Mouse (Mus musculus): Measurements from ENCODE around the gene Dhrs1.
A peak's percentile ranks its signal among the peaks of the same experiment; 100 is the strongest.

Gene Dhrs1

DNA sequence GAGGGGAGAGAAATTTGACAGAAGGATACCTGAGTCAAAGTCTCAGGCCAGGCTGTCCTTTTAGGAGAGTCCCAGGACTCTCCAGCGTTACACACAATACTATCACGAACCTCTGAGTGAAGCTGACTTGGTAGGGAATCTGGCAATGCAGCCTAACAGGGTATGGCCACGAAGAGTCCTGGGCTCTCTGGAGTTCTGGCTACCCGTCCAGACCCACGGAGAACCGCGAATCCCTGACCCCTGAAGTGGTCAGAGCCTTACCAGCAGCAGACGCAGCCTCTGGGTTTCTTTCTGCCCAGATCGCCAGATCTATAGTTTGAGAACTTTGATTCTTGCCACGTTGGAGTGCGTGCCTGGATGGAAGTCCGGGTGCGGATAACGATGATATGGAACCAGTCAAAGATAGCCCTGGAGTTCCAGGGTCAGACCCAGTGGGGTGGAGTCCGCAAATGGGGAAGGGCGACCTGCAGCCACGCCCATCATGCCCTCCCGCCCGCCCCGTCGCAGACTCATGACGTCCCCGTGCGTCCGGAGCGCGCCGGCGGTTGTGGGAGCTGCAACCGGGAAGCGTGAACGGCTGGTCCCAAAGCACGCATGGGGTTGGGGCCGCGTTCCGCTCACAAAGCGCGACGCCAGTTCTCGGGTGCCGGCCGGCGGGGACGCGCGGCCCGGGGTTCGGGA lies at the start of gene Dhrs1, which contains the start of gene Nop9:
Gene Dhrs1, minus strand, starts transcription at position 511 of the 681 bp plus-strand sequence.
Gene Nop9, plus strand, starts transcription at position 514 of the 681 bp plus-strand sequence.
- peak; percentile 89 to 90 for DNase-seq

DNA sequence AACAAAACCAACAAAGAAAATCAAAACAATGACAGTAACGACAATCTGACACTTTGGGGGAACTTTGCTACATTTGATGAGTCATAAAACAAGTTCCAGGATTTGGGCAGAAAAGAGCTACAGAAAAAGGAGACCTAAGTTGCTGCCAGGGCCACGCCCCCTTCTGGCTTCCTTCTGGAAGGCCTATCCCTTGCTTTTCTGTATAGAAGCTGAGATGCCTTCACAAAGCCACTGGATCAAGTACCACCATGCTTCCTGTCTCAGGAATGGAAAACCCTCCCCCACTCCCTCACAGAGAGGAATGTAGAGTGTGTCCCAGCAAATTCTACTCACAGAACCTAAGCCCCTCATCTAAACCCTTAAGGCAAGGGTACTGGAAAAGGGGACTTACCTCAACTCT lies 48.5 kb upstream of the Dhrs1 start:
- no peak for DNase-seq

DNA sequence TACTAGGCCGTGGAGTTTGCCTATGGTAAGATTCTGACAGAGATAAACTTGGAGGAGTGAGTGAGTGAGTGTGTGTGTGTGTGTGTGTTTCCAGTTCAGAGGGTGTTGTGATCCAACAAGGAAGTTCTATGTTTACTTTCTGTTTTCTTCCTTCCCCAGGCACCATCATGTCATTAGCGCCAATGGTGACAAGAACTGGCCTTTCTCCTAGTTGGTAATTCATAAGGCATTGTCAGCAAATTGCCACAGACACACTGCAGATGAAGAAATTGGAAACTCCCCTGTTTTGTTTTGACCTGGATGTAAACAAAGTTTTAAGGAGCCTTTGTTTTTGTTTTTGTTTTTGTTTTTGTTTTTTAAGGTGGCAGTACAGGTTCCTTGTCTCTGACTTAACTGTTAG lies 48.0 kb upstream of the Dhrs1 start:
- no peak for DNase-seq

DNA sequence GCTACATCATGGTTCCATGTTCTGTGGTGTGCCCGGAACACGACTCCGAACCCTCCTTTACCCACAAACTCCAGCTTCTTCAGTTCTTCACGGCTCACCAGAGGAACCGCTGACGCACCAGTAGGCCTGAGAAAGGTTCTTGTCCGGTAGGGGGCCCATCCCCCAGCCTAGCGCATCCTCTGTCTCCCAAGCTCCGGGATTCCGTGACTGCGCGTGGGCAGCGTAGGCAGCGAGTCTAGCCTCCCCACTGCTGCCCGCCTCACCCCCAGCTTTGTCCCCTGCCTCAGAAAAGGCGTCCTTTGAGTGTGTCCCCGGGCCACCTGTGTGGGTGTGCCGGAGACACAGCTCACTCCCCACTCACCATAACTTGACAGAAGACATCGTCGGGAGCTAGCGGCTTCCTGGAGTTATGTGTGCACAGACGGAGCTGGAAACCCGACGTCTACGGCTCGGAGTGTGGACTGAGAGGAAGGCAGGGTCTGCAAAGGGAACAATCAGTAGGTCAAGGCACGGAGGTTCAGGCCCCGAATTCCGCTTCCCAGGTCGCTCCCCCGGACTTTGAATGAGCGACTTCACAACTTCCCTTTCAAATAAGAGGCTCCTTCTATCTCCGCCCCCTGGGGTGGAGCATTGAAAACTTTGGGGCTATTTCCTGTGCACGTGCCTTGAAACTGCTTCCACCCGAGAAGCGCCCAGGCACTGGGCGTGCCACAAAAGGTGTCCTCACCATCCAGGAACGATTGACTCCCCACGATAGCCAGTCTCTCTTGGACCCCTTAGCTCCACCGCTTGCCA lies 43.0 kb upstream of the Dhrs1 start, which contains the start of gene Ripk3:
Gene Ripk3, minus strand, starts transcription at position 610 of the 795 bp plus-strand sequence.
- DNase-seq = peak; percentile 78 to 85

DNA sequence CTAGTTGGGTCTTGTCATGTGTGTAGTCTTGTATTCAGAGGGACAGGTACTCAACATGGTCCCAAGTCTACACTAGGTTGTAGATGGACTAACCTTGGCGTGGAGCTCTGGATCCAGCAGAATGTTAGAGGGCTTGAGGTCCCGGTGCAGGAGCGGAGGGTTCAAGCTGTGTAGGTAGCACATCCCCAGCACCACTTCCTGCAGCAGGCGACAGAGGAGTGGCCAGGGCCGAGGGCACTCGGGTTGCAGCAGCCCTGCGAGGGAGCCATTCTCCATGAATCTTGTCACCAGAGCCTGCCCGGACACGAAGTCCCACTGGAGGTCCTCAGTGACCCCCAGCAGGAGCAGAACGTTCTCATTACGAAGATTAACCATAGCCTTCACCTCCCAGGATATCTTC lies 42.2 kb upstream of the Dhrs1 start:
- no peak for DNase-seq

DNA sequence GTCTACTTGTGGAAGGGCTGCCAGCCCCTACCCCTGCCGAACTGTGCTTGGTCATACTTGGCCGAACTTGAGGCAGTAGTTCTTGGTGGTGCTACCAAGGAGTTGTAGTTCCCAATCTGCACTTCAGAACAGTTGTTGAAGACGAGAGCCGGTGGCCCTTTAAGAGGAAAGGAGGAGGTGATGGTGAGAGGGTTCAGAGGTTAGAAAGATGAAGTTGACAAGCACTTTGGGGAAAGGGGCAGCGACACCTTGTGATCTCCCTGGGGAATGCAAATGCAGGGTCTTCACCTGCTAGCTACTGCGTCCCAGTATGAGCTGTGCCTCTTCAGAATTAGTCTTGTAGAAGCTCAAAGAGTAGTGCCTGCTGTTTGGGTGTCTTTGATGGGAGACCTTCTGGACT lies 39.7 kb upstream of the Dhrs1 start:
- DNase-seq = no peak

DNA sequence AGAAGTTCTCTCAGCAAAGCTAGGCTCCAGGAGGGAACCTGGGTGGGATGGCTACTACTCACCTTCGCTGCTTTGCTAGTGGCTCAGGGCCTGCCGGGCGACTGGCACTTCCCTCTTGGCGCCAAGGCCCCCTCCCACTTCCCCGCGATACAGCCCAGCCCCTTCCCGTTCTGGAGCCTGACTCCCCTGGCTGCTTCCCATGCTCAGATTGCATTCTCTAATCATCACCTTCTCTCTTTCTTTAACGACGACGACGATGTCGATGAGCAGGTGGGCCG lies 38.4 kb upstream of the Dhrs1 start, which contains the start of gene Adcy4:
Gene Adcy4, minus strand, starts transcription at position 138 of the 278 bp plus-strand sequence.
- no peak for DNase-seq

DNA sequence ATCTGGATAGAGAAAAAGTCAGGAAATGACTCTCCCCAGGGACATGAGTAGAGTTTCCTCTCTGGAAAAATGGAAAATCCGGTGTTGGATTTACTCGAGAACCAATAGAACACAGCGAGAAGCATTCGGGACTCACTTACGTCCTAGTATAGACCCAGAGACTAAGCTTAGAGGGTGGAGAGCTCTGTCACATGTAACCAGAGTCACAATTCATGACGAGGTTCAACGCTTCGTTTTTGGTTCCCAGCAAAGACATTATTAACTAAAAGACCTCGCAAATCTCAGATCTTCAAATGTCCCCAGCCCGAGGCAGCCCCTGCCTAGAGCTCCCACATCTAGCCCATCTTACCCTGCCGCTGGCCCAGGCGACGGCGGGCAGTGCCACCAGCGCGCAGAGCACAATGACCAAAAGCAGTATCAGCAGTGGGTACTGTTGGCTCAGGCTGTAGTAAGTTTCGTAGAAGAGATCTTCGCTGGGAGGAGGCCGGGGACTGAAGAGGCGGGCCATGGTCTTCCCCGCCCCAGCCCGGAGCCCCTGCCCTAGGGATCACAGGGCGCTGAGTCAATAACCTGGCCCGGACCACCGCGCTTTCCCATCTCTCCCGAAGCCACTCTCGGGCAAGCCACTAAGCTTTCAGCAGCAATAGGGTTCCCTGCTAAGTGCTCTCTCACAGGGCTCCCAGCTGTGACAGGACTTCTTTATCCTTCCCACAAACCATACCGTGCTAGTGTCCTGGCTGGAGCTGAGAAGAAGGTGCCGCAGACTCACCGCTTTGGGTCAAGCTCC lies 37.9 kb upstream of the Dhrs1 start:
- DNase-seq = no peak

DNA sequence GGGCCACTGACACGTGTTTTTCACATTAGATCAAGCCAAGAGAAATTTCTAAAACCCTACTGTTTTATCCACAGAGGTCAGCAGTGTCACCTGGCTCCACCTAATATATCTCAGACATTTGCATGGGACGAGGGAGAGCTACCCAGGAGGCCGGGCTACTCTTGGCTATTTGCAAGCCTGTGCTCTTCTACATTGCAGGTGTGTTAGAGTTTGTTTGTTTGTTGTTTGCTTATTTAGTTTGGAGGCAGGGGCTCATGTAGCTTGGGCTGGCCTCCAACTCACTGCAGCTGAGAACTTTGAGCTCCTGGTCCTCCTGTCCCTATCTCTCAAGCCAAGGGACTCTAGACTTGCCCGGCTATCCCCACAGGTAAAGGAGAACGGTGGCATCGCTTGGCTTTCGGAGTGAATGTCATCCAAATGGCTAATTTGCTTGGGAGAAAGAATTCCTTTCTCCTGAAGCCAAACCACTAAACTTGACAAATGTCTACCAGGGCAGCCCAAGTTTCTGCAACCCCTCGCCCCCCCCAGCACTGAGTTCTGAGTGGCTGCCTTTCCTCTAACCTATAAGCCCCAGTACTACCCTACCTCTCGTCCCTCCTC lies 37.0 kb upstream of the Dhrs1 start:
- DNase-seq = no peak

DNA sequence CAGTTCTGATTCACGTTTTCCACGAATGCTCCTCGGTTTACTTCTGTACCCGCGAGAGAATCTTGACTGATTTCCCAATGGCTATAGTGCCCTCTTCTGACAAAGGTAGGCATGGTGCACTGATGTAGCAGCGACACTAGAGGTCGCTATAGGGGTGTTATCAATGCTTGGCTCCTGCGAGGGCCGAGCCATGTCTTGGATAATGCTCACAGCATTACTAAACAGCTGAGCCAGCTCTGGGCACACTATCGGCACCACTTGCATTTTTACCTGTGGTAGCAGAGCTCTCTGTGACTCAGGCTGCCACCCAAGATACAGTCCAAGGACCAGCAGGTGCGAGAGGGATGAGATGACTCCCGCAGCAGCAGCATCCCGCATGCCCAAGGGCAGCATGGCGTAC lies 35.8 kb upstream of the Dhrs1 start:
- peak; percentile 64 to 67 for DNase-seq

DNA sequence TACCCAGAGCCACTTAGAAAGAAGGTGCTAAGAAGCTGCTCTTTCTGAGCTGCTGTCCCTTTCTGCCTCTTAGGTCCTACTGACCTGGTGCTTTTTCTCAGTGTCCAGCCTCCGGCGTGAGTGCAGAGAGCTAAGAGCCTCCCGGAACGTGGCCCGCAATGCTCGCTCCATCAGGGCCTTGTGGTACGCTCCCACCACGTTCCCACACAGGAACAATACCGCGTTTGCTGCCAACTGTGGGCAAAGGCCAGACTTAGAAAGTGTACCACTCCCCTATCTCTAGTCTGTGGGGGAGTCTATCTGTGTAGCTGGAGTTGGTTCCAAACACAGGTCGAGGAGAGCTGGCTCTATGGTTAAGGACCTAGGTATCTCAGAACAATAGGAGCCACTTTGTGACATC lies 35.2 kb upstream of the Dhrs1 start:
- DNase-seq = no peak

DNA sequence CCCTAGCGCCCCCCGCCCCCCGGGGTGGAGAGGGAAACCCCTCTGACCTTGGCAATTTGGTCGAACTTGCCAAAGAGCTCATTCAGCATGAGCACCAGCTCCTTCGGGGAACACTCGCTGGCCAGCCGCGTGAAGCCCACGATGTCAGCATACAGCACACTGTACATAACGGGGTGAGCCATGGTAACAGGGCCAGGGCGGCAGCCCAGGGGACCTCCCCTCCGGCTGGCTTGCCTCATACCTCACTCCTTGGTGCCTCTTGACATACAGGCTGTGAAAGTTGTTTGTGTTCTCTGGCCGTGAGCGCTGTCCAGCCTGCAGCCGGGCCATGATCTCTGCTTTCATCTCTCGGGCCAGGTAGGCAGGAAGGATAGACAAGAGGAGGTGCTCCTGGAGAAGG lies 34.2 kb upstream of the Dhrs1 start:
- peak; percentile 0 for DNase-seq

DNA sequence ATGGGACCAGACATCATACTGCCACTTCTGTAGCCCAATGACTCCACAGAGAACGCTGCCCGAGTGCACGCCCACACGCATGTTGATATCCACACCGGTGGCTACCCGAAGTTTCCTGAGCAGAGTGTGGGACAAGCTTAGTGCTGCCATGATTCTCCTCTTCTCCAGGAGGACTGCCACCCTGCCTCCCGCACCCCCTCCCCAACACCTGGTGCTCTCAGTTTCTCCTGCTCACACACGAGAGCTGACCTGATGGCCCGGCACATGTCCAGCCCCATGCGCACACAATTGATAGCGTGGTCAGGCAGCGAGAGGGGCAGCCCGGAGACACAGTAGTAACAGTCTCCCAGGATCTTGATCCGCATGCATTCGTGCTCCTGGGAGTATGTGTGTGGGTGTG lies 33.2 kb upstream of the Dhrs1 start:
- DNase-seq = peak in 1 of 2 experiments; percentile 0

DNA sequence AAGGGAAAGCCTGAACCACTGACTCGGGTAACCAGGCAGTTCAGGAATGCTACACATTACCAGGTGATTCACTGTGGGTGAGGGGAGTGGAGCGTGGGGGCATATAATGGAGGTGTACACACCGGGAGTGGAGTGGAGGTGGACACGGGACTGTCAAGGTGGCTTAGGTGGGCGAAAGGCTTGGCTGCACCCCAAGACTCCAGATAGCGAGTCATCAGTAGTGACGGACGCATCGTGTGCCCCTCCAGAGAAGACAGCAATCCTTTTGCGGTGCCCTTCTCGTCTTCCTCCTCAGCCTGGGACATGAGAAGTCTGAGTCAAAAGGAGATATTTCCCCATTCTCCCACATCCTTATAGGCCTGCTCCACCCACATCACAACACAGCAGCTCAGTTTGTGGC lies 32.3 kb upstream of the Dhrs1 start:
- DNase-seq = peak in 1 of 2 experiments; percentile 0

DNA sequence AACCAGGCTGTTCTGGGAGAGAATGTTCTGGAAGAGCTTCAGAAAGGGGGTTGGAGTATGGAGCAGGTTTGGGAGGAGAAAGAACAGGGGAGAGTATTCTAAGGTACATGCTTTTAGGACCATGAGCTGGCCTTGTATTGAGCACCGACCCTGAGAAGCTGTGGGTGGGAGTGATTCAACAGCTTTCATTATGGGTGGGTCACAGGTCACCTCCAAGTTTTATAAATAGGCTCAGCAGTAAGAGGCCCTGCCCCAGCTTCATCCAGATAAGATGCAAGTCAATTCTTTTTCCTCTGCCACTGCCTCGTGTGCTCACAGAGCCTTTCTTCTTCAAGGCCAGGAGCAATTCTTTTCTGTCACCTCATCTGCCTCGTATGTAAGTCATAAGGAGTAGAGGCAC lies 31.7 kb upstream of the Dhrs1 start:
- no peak for DNase-seq

DNA sequence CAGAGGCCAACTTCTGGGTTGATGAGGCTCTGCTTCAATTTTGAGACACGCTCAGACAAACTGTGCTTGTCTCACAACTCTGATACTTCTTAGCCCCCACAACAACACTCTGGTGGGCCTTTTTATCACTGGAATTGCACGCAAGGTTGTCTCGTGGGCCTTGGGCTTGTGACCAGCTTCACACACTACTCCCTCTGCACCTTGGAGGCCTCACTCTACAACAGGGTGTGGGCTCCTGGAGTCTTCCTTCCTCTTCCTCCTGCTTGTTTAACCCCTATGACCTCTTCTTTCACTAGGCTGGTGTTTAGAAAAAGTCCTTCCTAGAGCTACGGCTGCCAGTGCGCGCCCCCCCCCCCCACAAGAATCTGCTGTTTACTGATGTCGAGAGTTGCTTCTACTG lies 31.2 kb upstream of the Dhrs1 start:
- DNase-seq = no peak

DNA sequence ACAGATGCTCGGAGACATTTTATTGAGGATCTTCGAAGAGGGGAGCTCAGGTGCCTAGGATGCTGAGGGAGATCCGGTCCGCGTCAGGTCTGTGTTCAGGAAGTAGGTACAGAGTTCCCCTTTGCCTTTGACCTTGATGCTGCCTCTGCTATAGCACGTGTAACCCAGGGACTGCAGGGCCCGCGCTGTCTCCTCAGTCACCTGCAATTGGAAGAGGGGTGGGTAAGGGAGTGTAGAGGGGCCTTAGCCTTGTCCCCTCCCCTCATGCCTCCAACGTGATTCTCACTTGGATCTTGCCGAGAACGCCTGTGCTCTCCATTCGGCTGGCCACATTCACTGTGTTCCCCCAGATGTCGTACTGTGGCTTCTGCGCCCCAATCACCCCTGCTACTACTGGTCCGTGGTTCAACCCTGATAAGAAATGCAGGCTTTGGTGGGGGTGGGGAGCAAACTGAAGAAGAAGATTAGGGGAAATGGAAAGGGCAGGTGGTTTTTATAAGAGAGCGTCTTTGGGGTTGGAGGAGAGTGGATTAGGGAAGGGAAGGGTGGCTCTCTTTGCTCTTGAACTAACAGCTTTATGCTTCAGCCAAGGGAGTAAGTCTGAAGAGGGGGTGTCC lies 23.7 kb upstream of the Dhrs1 start:
- DNase-seq = no peak

DNA sequence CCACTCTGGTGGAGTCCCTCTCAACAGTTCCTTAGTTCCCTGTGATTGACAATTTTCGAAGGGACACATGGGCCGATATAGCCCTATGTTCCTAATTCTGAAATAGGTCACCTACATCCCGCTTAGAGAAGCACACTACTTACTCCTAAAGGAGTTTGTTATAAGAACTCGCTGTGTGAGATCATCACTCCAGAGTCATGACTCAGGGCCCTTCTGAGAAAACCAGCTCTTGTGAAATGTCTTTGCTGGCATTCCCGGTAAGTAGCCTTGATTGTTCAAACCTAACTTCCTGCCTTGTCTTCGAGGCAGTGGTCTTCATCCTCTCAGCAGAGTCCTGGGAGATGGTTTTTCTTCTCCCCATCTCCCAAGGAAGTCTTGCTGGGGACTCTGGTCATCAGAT lies 23.1 kb upstream of the Dhrs1 start:
- no peak for DNase-seq

DNA sequence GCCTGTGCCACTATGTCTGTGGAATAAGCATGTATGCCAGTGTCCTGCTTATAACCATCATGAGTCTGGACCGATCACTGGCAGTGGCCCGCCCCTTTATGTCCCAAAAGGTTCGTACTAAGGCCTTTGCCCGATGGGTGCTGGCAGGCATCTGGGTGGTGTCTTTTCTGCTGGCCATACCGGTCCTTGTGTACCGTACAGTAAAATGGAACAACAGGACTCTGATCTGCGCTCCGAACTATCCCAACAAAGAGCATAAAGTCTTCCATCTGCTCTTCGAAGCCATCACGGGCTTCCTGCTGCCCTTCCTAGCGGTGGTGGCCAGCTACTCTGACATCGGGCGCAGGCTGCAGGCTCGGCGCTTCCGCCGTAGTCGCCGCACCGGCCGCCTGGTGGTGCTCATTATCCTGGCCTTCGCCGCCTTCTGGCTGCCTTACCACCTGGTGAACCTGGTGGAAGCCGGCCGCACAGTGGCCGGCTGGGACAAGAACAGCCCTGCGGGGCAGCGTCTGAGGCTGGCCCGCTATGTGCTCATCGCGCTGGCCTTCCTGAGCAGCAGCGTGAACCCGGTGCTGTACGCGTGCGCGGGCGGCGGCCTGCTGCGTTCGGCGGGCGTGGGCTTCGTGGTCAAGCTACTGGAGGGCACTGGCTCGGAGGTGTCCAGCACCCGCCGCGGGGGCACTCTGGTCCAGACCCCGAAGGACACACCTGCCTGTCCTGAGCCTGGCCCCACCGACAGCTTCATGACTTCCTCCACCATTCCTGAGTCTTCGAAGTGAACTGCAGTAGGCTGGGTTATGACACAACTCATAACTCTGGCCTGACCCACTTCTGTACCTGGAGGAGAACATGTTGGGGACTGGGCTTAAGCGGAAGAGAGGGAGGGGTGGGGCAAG lies 22.3 kb upstream of the Dhrs1 start:
- DNase-seq = peak; percentile 46 to 56

DNA sequence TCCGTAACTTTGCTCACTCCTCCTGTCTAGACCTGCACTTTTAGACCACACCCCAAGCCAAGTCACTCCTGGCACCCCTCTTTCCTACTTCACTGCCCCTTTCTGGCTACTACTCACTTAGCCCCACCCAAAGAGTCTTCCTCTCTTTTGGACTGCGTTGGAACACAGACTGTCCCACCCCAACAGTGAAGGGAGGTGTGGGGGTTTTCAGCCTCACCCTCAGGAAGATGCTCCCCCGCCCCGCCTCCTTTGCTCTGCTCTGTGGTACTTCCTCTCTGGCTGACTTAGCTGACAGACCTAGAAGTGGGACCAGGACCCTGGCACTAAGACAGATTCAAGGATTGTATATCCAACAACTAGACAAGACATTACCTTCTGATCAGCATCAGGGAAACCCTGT lies 20.2 kb upstream of the Dhrs1 start, which contains the start of gene Ltb4r1:
Gene Ltb4r1, plus strand, starts transcription at position 267 of the 400 bp plus-strand sequence.
- no peak for DNase-seq

DNA sequence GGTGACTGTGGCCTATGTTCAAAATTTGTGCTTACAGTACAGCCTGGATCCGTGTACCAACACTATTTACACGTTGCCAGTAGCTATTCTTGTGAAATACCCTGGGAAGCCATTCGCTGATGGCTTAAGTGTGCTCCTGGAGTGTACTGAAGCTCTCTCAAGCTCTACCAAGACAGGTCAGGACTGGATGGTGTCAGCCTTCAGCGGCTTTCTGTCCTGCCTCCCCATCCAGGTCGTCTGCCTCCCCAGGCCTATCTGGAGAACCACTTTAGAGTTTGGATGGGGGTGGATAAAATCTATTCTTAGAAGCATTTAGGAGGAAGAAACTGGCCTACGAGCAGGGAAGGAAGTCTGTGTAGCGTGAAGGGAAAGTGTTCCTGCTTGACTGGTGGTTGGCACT lies 17.7 kb upstream of the Dhrs1 start:
- DNase-seq = no peak
